Mouse (Mus musculus) heart, adult 9 months (tissue): ENCODE results near the gene Hmox2.
"Not testable (repeated sequence)": the region's sequence is repeated elsewhere in the genome, so short reads cannot be mapped to it uniquely, and the experiment has no call there.

Source experiments
- DNase-seq, 2 experiments: peaks; one replicate each; pipeline ENCODE4 v3.0.0; 2022; ENCODE audit warnings: low spot score in 2 of 2

The Hmox2 gene

DNA sequence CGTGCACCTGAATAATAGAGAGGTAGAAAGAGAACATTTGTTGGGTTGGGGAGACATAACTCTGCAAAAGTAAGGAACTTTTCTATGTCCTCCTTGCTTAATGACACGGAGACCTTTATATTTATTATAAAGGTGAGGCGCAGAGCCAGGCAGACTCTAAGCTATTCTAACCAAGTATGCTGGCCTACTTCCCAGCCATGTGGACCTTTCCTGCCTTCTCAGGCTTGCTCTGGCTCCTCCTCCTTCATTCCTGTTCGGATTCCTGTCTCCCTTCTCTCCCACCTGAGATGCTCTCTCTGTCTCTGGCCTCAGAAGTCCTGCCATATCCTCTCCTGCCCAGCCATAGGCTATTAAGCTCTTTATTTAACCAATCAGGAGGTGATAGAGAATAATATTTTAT, 895 bp upstream of the Hmox2 start:
- no peak for DNase-seq

DNA sequence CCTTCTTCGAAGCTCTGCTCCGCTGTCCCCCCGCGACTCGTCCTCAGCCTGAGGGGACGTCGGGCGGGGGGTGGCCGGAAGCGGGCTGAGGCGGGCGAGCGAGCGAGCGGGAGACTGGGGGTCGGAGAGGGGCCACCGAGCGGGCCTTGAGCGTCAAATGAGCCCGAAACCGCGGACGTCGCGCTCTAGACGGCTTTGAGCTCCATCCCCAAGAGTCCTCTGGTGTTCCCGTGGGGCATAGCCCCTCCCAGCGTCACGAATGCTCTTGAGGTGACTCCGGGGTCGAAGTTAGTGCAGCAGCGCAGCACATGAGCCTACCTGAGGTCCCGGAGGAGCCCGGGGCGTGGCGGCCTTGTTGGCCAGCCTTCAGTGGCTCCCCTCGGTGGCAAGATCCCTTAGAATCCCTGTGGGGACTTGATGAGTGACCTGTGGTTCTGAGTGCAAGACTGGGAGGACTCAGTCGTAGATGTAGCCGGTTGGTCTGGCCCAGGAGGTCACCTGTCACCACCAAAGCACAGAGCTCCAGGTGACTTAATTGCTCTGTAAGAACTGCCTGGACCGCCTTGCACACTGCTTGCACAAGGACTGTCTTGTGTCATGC, 467 bp downstream of the Hmox2 start:
- DNase-seq: no peak

DNA sequence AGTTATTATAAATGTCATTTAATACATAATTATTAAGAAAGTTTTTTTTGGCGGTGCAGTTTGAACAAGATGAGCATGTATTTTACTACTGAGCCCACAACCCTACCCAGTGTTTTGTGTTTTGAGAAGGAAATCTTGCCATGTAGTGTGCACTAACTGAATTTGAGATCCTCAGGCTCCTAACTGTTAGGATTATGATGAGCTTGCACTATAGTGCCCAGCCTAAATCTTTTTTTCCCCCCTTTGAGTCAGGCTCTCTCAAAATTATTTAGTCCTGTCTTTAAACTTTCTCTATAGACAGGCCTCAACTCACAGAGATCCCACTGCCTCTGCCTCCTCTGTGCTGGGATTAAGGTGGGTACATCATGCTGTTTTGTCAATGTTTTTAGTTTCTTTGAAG, 1.4 kb downstream of the Hmox2 start:
- no peak for DNase-seq

DNA sequence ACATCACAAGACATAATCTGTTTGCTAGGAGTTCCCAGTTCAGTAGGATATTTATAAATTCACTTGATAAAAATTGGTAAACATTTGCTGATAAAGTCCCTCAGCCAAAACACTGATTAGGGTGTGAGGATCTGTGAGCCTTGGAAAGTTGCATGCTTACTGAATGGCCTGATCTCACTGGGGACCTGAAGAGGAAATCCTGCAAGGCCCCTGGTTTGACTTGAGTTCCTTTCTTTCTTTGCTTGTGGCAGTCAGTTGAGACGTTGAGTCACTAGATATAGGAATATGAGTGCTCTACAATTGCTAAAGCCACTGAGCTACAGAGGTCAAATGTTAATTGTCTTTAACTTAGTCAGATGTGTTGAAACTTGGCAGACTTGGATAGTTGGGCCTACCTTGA, 1.8 kb downstream of the Hmox2 start:
- DNase-seq: peak in 1 of 2 experiments; percentile 40

DNA sequence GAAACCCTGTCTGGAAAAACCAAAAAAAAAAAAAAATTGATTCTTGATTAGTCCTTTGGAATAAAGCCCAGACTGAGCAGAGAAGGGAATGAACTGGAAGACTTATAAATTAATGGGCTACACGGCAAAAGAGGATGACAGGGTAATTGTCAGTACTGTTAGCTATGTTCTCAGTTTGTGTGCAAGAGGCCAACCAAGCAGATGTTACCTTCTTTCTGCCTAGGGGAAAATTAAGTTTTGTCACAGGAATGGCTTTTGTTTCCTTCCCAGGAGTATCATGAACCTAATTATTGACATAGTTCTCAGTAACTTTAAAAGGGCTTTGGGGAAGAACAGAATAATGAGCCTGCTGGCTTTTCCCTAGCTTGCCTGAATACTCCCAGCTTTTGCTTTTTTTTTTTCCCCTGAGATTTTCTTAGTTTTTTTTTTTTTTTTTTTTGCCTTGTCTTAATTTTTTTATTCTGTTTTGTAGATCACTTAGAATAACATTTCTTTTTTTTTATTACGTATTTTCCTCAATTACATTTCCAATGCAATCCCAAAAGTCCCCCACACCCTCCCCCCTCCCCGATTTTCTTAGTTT, 4.7 kb downstream of the Hmox2 start:
- no peak for DNase-seq

DNA sequence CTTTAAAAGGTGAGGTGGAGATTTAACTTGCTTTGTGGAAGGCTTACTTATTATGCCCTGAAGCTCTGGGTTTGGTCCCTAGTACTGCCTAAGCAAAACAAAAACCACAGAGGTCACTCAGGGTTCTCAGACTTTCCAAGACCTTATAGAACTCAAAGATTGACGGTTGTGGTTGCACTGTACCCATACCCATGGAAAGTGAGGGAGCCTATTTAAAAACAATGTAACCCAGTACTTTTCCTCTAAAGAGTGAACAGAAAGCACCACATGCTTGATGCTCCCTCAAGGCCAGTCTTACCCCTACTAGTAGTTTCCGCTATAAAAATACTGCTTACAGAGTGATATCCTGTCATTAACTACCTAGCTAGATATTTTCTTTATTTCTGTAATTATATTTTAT, 10.1 kb downstream of the Hmox2 start:
- DNase-seq: no peak

DNA sequence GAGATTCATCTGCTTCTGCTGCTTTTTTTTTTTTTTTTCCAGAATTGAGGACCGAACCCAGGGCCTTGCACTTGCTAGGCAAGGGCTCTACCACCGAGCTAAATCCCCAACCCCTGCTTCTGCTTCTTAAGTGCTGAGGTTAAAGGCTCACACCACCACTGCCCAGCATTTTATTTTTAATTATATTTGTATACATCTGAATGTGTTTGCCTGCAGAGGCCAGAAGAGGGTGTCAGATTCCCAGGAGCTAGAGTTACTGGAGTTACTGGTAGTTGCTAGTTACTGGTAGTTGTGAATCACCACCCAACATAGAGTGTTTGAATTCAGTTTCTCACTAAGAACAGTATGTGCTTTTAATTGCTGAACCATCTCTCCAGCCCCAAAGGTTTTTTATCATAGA, 13.8 kb downstream of the Hmox2 start:
- DNase-seq: no peak

DNA sequence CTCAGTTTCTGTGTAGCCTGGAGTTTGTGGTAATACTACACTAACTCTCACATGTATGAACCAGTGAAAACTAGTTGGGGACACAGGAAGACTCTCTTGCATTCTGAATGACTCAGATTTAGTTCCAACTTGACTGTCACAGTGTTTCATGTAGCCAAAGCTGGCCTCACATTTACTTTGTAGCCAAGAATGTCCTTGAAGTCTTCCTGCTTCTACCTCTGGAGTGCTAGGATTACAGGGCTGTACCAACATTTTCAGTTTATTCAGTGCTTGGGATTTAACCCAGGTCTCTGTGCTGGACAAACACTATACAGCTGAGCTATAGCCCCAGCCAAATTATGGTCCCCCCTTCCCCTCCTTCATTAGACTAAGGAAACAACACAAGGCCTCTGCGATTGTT, 16.0 kb downstream of the Hmox2 start:
- DNase-seq: no peak

DNA sequence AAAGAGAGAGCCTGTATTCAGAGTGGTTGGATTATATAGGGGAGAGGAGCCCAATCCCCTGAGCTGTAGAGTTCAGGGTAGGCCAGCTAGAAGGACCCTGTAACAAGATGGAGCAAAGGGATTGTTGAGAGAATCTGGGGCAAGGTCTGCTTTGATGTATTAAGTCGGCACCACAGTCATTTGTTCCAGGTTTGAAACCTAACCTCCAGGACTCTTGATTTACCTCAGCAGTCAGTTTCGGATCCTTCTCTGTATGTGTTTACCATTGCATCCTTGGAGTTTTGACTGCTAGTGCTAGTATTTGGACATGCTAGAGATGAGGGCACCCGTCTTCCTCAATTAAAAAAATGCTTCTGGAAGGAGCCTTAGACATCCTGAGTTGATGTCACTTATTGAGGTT, 26.0 kb downstream of the Hmox2 start:
- no peak for DNase-seq

DNA sequence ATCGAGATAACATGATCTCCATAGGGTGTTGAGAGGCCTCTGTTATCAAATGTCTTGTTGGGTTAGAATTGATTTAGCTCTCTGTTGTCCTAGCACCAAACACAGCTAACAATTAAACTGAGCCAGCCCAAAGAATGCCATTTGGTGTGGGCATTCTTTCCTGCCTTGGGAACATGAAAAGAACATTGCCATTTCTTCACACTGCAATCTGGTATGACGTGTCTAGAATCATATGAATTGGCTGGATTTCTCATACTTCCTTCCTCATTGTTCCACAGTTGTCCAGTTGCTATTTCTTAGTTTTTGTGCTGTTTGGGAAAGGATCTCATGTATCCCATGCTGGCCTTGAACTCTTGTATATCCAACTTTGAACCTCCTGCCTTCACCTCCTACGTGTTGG, 27.9 kb downstream of the Hmox2 start:
- no peak for DNase-seq

DNA sequence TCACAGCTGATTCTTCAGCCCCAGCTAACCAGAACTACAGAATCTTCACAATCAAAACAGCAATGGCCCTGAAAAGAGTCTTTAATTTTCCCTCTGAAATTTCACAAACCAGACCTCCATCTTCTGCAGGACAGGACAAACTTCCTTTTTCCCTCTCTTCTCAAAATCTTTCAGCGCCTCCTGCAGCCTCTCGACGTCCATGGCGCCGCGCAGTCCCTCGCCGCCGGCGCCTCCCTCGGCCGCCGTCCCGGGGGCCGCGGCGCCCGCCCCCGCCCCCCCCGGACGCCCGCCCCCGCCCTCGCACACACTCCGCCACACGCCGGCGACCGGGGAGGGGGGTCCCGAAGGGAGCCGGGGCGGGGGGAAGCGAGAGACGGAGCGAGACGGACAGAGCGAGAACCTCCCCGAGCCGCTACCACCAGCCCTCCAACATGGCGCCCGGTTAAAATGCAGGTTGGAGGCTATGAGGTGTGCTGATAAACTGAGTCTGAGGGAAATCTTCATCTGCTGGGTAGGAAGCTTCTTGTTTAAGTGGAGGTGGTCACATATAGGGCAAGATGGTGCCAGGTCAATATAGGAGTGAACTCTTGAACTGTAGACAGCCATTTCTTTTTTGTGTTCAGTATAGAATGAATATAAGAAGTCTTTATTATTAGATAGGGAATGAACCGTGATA, 30.6 kb downstream of the Hmox2 start:
- DNase-seq: not testable (repeated sequence)

DNA sequence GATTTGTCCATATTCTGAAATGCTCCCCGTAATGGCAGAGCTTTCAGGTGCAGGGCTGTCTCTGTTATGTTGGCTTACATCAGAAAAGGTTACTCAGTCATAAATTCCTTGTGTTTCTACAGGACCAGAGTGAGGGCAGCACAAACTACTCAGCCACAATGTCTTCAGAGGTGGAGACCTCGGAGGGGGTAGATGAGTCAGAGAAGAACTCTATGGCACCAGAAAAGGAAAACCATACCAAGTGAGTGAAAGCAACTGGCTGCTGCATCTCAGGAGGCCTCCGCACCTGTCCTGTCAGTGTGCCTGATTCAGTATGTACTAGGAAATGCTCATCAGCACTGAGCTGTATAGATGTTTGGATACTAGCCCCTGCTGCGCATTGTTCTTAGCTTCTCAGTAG, 36.3 kb downstream of the Hmox2 start:
- no peak for DNase-seq

DNA sequence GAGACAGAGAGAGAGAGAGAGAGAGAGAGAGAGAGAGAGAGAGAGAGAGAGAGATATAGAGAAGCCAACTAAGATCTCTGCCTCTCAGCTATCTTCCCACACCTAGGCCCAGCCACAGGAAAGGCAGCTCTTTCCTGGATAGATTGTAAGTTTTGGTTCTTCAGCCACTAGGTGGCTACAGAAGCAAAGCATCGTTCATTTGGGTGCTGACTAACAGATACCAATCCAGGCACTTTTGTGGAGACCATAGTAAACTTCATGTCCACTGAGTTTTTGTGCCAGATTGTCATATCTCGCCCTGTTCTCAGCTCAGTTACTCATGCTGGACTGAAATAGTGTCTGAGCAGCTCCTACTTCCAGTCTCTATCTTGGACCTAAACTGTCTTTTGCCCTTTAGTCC, 37.1 kb downstream of the Hmox2 start:
- peak in 1 of 2 experiments; percentile 28 for DNase-seq

DNA sequence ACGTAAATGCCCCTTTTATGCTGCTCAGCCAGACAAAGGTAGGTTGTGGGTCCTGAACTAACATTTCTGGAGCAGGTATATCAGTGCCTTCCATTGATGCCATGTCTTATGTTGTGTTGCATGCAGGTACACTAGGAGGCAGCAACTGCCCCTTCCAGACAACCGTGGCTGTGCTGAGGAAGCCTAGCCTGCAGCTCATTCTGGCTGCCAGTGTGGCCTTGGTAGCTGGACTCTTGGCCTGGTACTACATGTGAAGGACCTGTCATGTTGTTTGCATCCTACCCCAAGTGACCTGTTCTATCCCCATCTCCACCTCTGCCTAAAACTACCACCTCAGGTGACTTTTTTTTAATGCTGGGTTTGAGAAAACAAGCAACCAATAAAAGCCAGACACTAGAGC, 39.7 kb downstream of the Hmox2 start:
- DNase-seq: no peak

DNA sequence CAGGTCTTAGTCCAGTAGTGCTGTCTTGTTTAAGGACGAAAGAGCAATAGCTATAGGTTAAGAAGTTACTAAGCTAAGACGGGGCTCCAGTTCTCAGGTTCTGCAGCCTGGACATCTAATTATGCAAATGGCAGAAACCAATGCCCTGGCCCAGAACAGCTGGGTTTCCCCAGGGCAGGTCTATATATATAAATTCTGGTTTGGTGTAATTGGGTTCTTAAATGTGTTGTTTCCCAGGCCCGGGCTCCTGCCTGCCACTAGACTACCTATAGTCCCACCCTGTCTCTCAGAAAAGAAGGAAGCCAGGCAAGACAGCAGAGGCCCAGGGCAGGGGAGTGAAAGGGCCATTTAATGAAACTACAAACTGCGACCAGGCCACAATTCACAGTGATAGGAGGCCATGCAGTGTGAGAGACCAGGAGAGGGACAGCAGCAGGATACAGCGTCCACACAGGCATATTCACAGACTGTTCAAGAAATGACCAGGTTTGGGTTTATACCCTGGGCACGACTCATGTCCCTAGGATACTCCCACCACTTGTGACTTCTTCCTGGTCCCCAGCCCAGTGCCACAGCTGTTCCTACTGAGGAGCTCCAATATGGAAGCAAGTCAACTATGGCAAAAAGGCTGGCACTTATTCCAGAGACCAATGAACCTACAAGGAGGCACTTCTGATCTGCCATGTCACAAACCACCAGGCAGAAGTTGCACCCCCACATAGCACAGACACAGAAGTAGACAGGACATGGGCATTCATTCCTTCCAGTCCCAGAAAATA, 41.0 kb downstream of the Hmox2 start:
- DNase-seq: no peak

DNA sequence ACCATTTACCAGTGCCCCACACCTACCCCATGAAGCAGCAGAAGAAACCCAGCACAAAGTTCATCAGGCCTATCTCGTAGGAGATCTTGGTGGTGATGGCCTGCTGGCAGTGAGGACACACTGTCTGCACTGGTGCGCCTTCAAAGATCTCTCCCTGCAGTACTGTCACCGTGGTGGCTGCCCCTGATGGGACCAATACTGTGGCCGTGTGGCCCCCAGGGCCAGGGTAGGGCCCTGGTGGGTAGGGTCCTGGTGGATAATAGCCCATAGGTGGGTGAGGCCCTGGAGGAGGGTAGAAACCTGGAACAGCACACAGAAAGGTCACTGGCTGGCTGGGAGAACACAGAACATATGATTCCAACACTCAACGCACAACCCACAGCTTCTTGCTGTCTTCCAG, 42.6 kb downstream of the Hmox2 start:
- DNase-seq: no peak

DNA sequence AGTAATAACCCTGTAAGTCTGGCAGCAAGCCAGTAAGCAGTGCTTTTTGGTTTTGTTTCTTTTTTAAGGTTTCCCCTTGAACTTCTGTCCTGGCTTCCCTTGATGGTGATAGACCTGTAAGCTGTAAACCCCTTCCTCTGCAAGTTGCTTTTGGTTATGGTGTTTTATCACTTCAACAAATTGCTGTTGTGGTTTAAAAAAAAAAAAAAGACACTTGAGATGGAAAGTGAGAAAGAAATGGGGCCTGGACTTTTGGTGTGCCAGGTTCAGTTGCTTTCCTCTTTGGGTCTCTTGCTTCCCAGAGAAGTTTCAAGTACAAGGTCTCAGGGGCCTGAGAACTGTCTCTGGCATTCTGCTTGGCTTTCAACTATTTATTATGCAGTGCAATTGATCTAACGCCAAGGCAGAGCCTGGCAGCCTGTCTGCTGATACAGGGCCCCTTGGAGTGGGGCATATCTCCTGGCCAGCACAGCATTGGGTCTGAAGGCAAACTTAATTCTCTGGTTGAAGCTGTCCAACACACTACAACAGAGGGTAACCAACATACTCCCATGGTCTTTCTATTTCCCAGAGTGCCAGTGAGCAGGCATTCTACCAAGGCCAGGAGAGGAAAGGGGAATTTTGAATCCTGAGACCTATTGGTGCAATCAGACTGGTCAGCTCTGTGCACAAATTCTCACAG, 47.3 kb downstream of the Hmox2 start:
- DNase-seq: no peak

DNA sequence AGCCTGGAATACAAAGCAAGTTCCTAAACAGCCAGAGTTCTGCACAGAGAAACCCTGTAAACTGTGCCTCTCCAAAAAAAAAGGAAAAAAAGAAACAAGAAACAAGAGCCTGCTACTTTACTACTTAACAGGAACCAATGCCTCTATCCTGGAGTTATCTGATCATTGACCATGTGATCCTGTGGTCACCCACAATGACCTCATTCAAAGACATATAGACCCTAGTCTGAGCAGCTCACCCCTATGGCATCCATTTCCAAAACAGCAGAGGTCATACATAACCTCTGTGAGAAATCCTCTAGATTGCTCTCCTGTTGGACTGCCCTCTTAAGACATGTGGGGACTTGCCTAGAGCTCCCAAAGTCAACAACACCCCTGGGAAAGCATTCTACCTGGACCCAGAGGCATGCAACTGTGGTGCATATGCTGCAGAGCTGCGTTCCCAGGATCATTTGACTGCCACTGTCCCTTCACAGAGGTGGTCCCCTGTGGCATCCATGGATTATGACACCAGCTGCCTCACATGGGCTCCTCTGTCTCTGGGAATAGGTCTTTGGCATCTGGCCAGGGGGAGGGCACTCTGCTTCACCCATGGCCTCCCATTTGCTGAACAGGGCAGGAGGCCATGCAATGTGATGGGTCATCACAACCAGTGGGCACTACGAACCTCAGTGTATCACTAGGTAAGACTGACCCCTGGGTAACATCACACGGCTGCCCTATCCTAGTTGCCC, 51.2 kb downstream of the Hmox2 start:
- DNase-seq: no peak

DNA sequence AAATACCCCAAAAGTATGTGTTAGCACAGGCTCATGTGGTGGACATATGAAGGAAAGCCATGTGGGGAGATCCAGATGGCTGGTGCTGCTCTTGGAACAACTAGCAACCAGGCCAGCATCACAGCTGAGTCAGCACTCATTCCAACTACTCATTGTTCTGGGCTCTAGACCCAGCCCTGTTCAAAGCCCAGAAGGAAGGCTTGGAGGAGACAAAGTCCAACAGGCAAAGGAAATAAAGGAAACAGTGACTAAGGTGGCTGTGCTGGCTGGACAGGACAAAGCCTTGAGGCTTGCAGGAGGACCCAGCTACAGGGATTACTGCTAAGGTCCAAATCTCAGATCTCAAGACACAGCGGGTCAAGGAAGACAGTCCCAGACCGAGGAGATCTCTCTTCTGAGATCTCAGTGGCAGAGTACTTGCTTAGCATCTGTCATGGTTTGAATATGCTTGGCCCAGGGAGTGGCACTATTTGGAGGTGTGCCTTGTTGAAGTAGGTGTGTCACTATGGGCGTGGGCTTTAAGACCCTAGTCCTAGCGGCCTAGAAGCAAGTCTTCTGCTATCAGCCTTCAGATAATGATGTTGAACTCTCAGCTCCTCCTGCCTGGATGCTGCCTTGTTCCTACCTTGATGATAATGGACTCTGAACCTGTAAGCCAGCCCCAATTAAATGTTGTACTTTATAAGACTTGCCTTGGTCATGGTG, 51.9 kb downstream of the Hmox2 start:
- DNase-seq: no peak

DNA sequence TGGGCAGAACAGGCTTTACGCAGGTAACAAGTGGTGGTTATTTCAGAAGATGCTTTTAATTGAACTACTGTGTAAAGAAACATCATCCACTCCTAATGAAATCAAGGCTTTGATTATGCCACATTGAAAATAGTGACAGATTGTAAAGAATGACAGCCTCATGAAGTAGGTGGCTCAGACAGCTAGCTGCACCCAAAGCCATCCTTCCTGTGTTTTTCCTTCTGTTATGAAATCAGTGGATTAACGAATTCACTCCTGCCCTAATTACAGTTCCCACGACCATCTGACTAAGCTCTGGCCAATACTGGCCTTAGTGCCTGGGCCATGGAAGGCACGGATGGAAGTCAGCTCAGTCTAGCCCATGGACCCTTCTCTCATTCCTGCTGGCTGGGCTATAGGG, 52.8 kb downstream of the Hmox2 start:
- DNase-seq: no peak
